Mouse (Mus musculus) spleen, postnatal 10 days (tissue): Measurements from ENCODE around the gene Thpo.

Experiments used
- DNase-seq, 2 experiments: peaks; one replicate each; pipeline ENCODE4 v3.0.0; 2021 to 2022; ENCODE audit warnings: low spot score in 2 of 2

The Thpo gene

GRCm38 (mm10) chr16:20703699-20704400 is 30.5 kb downstream of the Thpo start:
- DNase-seq, result no peak

DNA sequence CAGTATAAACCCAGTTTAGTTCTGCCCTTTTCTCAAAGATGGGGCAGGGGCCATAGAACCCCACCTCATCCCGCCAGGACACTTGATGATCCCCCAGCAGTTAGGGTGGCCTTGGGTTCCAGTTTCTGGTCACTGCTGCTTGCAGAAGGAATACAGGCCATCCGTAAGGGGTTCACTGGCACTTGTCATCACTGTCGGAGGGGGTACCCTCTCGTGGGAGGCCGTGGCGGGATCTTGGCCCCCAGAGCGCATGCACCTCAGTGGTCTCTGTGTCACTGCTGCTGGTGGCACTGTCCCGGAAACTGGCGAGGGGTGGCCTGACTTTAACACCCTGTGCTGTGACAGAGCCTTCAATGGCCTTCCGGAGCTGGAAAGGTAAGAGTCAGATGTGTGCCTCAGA is 31.2 kb downstream of the Thpo start:
- no peak for DNase-seq

GRCm38 (mm10) chr16:20702522-20702893 is 31.8 kb downstream of the Thpo start:
- DNase-seq, result peak; percentile 55 to 82

DNA sequence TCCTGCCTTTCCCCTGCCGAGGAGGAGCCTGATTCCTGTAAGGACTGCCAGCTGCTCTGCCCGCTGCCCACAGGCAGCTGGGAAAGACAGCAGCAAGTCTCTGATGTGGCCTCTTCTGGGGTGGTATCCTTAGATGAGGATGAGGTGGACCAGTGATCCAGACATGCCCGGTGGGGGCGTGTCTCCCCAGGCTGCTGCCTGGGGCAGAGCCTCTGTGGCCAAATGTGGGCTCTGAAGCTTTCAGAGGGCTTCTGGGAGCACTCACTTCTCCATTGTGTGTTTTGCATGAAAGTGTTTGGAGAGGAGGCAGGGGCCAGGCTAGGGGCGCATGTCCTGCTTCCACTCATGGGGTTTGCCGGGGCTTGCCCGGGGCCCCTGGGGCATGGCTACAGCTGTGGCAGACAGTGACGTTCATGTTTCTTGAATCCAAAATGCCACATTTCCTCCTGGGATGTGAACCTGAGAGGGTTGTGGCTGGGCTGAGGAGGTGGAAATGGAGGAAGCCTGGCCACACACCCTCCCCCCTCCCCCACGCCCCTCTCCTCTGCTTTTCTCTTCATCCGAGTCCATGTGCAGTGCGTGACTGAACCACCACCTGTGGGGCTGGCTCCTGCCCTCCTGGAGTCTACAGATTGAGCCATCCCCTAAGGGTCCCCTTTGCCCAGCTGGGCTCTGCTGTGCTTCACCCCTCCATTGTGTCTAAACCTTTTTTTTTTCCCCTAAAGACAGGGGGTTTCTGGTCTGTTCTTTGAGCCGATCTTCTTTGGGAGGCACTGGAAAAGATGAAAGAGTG is 32.4 kb downstream of the Thpo start:
- no peak for DNase-seq

DNA sequence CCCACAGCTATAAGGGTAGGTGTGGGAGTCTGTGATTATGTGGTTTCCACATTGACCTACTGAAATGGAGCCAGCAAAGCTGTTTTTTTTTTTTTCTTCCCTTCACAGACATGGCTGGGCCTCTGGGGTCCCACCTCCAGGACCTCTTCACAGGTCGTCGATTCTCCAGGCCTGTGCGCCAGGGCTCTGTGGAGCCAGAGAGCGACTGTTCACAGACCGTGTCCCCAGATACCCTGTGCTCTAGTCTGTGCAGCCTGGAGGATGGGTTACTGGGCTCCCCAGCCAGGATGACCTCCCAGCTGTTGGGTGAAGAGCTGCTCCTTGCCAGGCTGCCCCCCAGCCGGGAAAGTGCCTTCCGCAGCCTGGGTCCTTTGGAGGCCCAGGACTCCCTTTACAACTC is 33.0 kb downstream of the Thpo start:
- no peak for DNase-seq

DNA sequence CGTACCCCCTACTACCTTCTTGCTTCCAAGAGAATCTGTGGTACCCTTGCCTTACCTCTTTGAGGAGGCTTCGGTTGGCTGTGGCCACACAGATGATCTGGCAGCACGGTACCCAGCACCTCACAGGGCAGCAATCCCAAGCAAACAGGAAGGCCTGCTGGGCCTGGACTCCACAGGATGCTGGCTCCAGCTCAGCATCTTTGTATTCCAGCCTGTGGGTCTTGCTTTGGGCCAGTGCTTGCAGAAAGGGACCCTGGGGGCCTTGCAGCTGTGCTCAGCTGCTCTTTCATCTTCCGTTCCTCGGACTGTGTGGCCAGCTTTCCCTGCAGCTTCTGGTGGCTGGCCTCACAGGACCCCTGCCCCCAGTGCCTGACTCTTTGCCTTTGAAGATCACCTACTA is 34.3 kb downstream of the Thpo start:
- DNase-seq, result no peak

DNA sequence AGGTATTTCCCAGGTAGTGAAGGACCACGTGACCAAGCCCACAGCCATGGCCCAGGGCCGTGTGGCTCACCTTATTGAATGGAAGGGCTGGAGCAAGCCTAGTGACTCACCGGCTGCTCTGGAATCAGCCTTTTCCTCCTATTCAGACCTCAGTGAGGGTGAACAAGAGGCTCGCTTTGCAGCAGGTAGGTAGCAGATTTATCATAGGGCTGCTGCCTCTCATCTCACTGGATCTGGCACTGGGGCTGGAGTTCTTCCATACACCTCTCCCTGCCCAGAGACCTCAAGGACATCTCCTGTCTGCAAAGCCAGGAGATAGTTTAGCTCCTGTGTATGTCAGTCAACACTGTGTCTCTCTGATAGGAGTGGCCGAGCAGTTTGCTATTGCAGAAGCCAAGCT is 35.0 kb downstream of the Thpo start:
- DNase-seq, result no peak

- DNase-seq, result peak in 1 of 2 experiments; percentile 48
These were observed 38.5 kb downstream of the Thpo start for GRCm38 (mm10) chr16:20695622-20696323.

DNA sequence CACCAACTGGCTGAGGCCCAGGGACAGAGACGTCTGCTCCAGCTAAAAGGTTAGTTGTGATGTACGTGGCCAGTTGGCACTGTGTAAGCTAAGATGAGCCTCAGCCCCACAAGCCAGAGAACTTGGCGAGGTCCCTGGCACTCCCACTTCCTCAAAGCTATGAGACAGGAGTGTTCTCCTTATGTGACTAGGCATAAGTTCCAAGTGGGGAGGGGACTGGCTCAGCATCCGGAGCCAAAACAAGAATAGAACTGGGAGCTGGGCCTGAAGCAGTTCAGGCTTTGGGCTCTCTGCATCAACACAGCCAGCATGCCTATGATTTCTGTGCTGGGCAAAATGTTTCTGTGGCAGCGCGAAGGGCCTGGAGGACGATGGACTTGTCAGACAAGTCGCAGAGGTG is 39.5 kb downstream of the Thpo start:
- DNase-seq, result peak; percentile 13 to 21

- DNase-seq, result peak; percentile 59 to 76
These were observed 41.1 kb downstream of the Thpo start, which contains the start of gene Fam131a for GRCm38 (mm10) chr16:20693111-20693701. TSS of gene Fam131a (plus strand) at chr16:20693241.

- DNase-seq, result peak in 1 of 2 experiments; percentile 15
These were observed 41.9 kb downstream of the Thpo start for GRCm38 (mm10) chr16:20692241-20692965.

GRCm38 (mm10) chr16:20691617-20692016 is 42.7 kb downstream of the Thpo start:
- no peak for DNase-seq

DNA sequence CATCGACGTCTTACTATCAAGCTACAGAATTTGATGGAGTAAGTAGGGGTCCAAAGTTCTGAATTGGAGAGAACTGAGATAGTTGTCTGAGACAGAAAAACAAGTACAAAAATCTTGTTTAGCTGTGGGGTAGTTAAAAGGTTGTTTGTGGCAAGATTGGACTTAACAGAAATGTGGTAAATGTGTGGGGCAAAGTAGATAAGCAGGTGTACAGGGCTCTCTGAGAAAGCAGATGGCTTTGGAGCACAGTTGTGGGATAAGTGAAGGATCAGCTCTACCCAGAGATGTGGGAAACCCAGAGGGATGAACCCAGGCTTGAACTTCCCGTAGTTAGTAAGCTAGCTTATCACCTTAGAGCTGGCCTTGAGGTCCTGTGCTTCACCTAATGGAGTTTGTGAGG is 43.5 kb downstream of the Thpo start:
- DNase-seq, result no peak

- peak; percentile 81 to 95 for DNase-seq
These were observed 56.2 kb downstream of the Thpo start for GRCm38 (mm10) chr16:20677974-20678675.

- DNase-seq, result no peak
These were observed 56.9 kb downstream of the Thpo start for GRCm38 (mm10) chr16:20677380-20677779.

DNA sequence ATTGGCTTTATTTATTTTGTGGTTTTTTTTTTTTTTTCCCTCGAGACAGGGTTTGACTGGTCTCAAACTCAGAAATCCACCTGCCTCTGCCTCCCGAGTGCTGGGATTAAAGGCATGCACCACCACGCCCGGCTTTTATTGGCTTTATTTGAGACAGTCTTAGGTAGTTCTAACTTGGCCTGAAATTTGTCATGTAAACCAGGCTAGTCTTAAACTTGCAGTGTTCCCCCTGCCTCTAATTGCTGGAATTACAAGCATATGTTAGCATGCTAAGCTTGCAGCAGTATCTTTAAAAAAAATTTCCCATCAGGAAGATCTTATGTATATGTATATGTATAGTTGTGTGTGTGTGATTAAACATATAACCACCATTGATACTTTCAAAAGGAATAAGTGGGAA is 57.6 kb downstream of the Thpo start:
- DNase-seq, result no peak

- no peak for DNase-seq
These were observed 59.1 kb downstream of the Thpo start for GRCm38 (mm10) chr16:20675213-20675612.
